Mouse (Mus musculus) hindbrain, embryonic 14.5 days (tissue): ENCODE results near the gene Krt80. TPM values are rescaled to one million over a fixed set of nuclear protein-coding genes. Genes with fewer than 3 reads are reported as not detected.
"Not testable (repeated sequence)": the region's sequence is repeated elsewhere in the genome, so short reads cannot be mapped to it uniquely, and the experiment has no call there.

Source experiments
- ATAC-seq: fragments of 200-750 bp; cut with Nextera tagmentation; 2 replicates; pipeline ENCODE4 v1.8.0; 2017; ENCODE audit warnings: moderate number of reproducible peaks, mild to moderate bottlenecking, moderate TSS enrichment, moderate library complexity; ENCODE audit not compliant: low FRiP score
- DNase-seq: peaks from one replicate; pipeline ENCODE4 v3.0.0-alpha.2; 2015; ENCODE audit warnings: low spot score
- H3K27ac ChIP-seq: fragments of 300-500 bp; sonication (generic); 2 replicates; pipeline ENCODE4 v1.5.1; 2014; ENCODE audit warnings: mild to moderate bottlenecking, moderate library complexity
- H3K27me3 ChIP-seq: fragments of 300-500 bp; sonication (generic); 2 replicates; pipeline ENCODE4 v1.6.1; 2014; ENCODE audit warnings: mild to moderate bottlenecking, low read length, mixed read lengths; ENCODE audit not compliant: control insufficient read depth, insufficient read depth
- H3K36me3 ChIP-seq: fragments of 300-500 bp; sonication (generic); replicated peaks from 2 replicates; pipeline ENCODE4 v1.6.1; 2014; ENCODE audit not compliant: control insufficient read depth, insufficient read depth
- H3K4me1 ChIP-seq: fragments of 300-500 bp; sonication (generic); replicated peaks from 2 replicates; pipeline ENCODE4 v1.6.1; 2014; ENCODE audit warnings: antibody characterized with exemption, low read length, mixed read lengths; ENCODE audit not compliant: control insufficient read depth, insufficient read depth
- H3K4me2 ChIP-seq: fragments of 300-500 bp; sonication (generic); replicated peaks from 2 replicates; pipeline ENCODE4 v1.6.1; 2014; ENCODE audit warnings: mild to moderate bottlenecking, moderate library complexity
- H3K4me3 ChIP-seq: fragments of 300-500 bp; sonication (generic); replicated peaks from 2 replicates; pipeline ENCODE4 v1.5.1; 2014; ENCODE audit warnings: mild to moderate bottlenecking, low read length
- H3K9ac ChIP-seq: fragments of 300-500 bp; sonication (generic); 2 replicates; pipeline ENCODE4 v1.6.1; 2014
- H3K9me3 ChIP-seq: fragments of 300-500 bp; sonication (generic); 2 replicates; pipeline ENCODE4 v1.6.1; 2016; ENCODE audit warnings: low read length; ENCODE audit not compliant: control insufficient read depth
- WGBS: fragments of 180-500 bp; shearing (Covaris S2); extraction: QIAGEN DNeasy Blood & Tissue Kit; methylation state at CpG from one replicate; pipeline ENCODE4 v1.1.7; 2014; 5-methylcytosine and 5-hydroxymethylcytosine counted together
- polyA plus RNA-seq: library from polyadenylated mRNA; unstranded; fragments of >200 nt; fragmentation: Nextera tagmentation; extraction: Ambion mirVana; gene quantifications from 2 replicates; pipeline ENCODE4 v1.2.1, GENCODE M21; 2014

The Krt80 gene
- polyA plus RNA-seq, 1 experiment from 2014 or later = 0.11 TPM

DNA sequence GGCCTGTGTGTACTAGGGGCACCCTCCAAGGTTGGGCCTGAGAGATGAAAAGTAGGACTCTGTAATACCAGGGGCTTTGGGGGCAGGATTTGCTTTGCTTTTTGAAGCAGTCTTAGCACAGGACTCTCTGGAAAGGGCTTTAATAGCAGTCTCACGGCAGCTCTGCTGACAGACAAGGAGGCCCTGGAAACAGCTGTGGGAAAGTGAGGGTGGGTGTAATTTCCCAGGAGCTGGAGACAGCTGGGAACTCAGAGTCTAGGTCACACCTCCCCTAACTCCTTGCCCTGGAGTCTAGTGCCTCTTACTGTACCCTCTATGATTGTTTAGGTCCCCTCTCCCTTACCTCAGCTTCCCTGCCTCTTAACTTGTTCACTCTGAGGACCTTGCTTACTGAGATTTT is 36.8 kb downstream of the Krt80 start:
- Histone ChIP-seq H3K27ac (no peak overlapping the region), H3K4me3 (no peak overlapping the region), H3K36me3 (no peaks in the 10 kb centered on the region), H3K4me1 (no peaks in the 10 kb centered on the region), H3K4me2 (no peak overlapping the region), H3K27me3 (no peaks in the 10 kb centered on the region; the same call in 1 of the 2 replicates), H3K9me3 (no peaks in the 10 kb centered on the region), H3K9ac (no peak overlapping the region)
- ATAC-seq (no peak), DNase-seq (no peak)
- 75% methylated on average over 1 of the region's 1 CpGs for WGBS

DNA sequence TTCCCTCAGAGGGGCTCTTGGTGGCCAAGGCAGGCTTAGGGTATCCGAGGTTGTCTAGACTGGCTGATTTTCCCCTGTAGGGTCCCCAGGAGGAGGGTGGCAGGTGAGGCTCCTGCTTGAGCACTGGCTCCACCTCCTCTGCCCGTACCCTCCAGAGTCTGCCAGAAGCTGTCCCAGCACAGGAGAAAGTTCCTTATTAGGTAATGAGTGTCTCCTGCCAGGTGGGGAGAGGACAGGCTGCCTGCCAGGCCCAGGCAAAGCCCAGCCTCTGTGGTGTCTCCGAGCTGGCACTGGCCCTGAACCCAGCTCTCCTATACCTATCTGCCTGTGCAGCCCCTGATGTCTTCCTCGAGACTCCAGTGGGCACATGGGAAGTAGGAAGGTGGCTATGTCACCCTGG is 37.6 kb downstream of the Krt80 start:
- WGBS = 83% methylated on average over 4 of the region's 4 CpGs
- ATAC-seq (no peak), DNase-seq (no peak)
- Histone ChIP-seq H3K4me2 (no peak overlapping the region), H3K36me3 (no peaks in the 10 kb centered on the region), H3K27me3 (no peaks in the 10 kb centered on the region; the same call in 1 of the 2 replicates), H3K4me3 (no peak overlapping the region), H3K4me1 (no peaks in the 10 kb centered on the region), H3K9me3 (no peaks in the 10 kb centered on the region), H3K9ac (no peak overlapping the region), H3K27ac (no peak overlapping the region)

DNA sequence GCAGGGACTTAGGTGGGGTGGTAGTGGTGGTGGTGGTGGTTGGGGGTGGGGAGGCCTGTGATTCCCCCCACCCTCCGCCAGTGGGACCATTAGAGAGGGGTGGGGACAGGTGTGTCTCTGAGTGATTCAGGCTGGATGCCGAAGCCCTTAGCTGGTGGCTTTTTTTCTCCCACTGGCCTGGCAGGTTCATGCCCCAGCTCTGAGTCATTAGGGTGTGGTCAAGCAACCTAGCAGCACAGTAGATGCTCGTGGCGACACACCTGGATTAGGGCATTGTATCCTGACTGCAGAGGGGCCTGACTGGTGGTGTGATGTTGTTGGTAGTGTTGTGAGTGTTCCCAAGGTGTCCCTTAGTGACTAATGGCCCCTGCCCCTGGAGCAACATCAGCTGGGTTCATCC is 38.9 kb downstream of the Krt80 start:
- Histone ChIP-seq H3K4me1 (no peaks in the 10 kb centered on the region), H3K4me2 (no peak overlapping the region), H3K36me3 (no peaks in the 10 kb centered on the region), H3K27me3 (no peaks in the 10 kb centered on the region; the same call in 1 of the 2 replicates), H3K4me3 (no peak overlapping the region), H3K27ac (no peak overlapping the region), H3K9ac (no peak overlapping the region), H3K9me3 (no peaks in the 10 kb centered on the region)
- ATAC-seq = no peak
- WGBS = 86% methylated on average over 4 of the region's 4 CpGs
- DNase-seq = no peak

- DNase-seq (no peak), ATAC-seq (no peak)
- Histone ChIP-seq H3K9me3 (no peaks in the 10 kb centered on the region), H3K4me2 (no peak overlapping the region), H3K27me3 (no peaks in the 10 kb centered on the region), H3K4me1 (no peaks in the 10 kb centered on the region), H3K36me3 (no peaks in the 10 kb centered on the region), H3K4me3 (no peak overlapping the region), H3K27ac (no peak overlapping the region), H3K9ac (no peak overlapping the region)
- 62% methylated on average over 3 of the region's 3 CpGs for WGBS
Observed at GRCm38 (mm10) chr15:101329564-101329892, 40.4 kb downstream of the Krt80 start.

GRCm38 (mm10) chr15:101328876-101329563 is 40.9 kb downstream of the Krt80 start:
- no peaks in the 10 kb centered on the region for H3K4me1 ChIP-seq
- ATAC-seq = no peak
- WGBS = 57% methylated on average over 3 of the region's 3 CpGs
- no peak overlapping the region for H3K27ac ChIP-seq
- H3K4me3 ChIP-seq = no peak overlapping the region
- no peak for DNase-seq
- no peak overlapping the region for H3K9ac ChIP-seq
- H3K9me3 ChIP-seq = no peaks in the 10 kb centered on the region
- H3K4me2 ChIP-seq = no peak overlapping the region
- no peaks in the 10 kb centered on the region for H3K27me3 ChIP-seq
- no peaks in the 10 kb centered on the region for H3K36me3 ChIP-seq

- no peak for ATAC-seq
- Histone ChIP-seq H3K27ac (no peak overlapping the region), H3K36me3 (no peaks in the 10 kb centered on the region), H3K4me3 (no peak overlapping the region), H3K9me3 (no peaks in the 10 kb centered on the region), H3K4me1 (no peaks in the 10 kb centered on the region), H3K27me3 (no peaks in the 10 kb centered on the region), H3K9ac (no peak overlapping the region), H3K4me2 (no peak overlapping the region)
- WGBS = 4% methylated on average over 6 of the region's 6 CpGs
- DNase-seq = peak; percentile 78
Observed at GRCm38 (mm10) chr15:101327282-101327681, 42.7 kb downstream of the Krt80 start.

- H3K4me2 ChIP-seq = no peak overlapping the region
- no peak overlapping the region for H3K4me3 ChIP-seq
- no peak for ATAC-seq
- H3K36me3 ChIP-seq = no peaks in the 10 kb centered on the region
- no peak overlapping the region for H3K27ac ChIP-seq
- no peak for DNase-seq
- H3K9me3 ChIP-seq = no peaks in the 10 kb centered on the region
- no peaks in the 10 kb centered on the region for H3K4me1 ChIP-seq
- no peaks in the 10 kb centered on the region for H3K27me3 ChIP-seq
- 38% methylated on average over 10 of the region's 10 CpGs for WGBS
- no peak overlapping the region for H3K9ac ChIP-seq
Observed at GRCm38 (mm10) chr15:101325991-101326534, 43.9 kb downstream of the Krt80 start.

DNA sequence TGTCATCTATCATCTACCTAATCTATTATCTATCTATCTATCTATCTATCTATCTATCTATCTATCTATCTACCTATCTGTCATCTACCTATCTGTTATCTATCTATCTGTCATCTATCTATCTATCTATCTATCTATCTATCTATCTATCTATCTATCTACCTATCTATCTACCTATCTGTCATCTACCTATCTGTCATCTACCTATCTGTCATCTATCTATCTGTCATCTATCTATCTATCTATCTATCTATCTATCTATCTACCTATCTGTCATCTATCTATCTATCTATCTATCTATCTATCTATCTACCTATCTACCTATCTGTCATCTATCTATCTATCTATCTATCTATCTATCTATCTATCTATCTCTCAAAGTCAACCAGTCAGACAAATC is 45.6 kb downstream of the Krt80 start:
- not testable (repeated sequence) for H3K4me3 ChIP-seq, H3K27ac ChIP-seq, H3K4me1 ChIP-seq, ATAC-seq, H3K9ac ChIP-seq, H3K36me3 ChIP-seq, H3K9me3 ChIP-seq, H3K27me3 ChIP-seq, DNase-seq, H3K4me2 ChIP-seq

DNA sequence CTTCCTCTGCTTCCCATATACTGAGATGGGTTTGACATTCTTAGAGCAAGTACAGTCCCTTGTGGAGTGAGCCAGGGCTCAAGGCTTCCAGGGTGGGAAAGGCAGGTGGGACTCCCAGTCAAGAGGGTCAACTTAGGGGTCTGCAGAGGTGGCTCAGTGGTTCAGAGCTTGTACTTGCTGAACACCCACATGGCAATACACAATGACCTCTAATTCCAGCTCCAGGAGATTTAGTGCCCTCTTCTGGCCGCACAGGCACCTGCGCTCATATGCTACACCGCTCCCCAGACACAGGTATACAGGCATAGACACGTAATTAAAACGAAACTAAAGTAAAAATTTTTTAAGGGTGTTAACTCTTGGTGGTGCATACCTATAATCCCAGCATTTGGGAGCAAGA is 46.5 kb downstream of the Krt80 start:
- Histone ChIP-seq H3K4me3 (no peak overlapping the region), H3K4me1 (no peaks in the 10 kb centered on the region), H3K27ac (no peak overlapping the region), H3K9me3 (no peaks in the 10 kb centered on the region), H3K4me2 (no peak overlapping the region), H3K27me3 (no peaks in the 10 kb centered on the region), H3K9ac (no peak overlapping the region), H3K36me3 (no peaks in the 10 kb centered on the region)
- 93% methylated on average over 5 of the region's 5 CpGs for WGBS
- DNase-seq = no peak
- ATAC-seq = no peak

GRCm38 (mm10) chr15:101322640-101323039 is 47.3 kb downstream of the Krt80 start:
- ATAC-seq = no peak
- WGBS = 93% methylated on average over 7 of the region's 7 CpGs
- no peak overlapping the region for H3K9ac ChIP-seq
- no peak overlapping the region for H3K27ac ChIP-seq
- no peaks in the 10 kb centered on the region for H3K36me3 ChIP-seq
- DNase-seq = no peak
- no peaks in the 10 kb centered on the region for H3K9me3 ChIP-seq
- H3K4me3 ChIP-seq = no peak overlapping the region
- H3K27me3 ChIP-seq = no peaks in the 10 kb centered on the region
- no peaks in the 10 kb centered on the region for H3K4me1 ChIP-seq
- no peak overlapping the region for H3K4me2 ChIP-seq
